Mouse (Mus musculus) neutrophil, adult 5-6 weeks (primary cell): Measurements from ENCODE around the gene Tmem229b. TPM values are rescaled to one million over a fixed set of nuclear protein-coding genes. Genes with fewer than 3 reads are reported as not detected.

Experiments
- ATAC-seq: fragments of 151-379, 151-347 bp; 2 replicates; pipeline ENCODE4 v1.8.0; 2017; ENCODE audit warnings: mild to moderate bottlenecking, moderate TSS enrichment; ENCODE audit not compliant: insufficient number of reproducible peaks, poor library complexity, low FRiP score, severe bottlenecking; ENCODE audit errors: extremely low read depth
- total RNA-seq: library from RNA; stranded (forward); fragments of 200-1000 nt; gene quantifications from 2 replicates; pipeline ENCODE4 v1.2.3, GENCODE M21; 2017

The Tmem229b gene
- total RNA-seq, 1 experiment from 2014 or later = 85.9 TPM

DNA sequence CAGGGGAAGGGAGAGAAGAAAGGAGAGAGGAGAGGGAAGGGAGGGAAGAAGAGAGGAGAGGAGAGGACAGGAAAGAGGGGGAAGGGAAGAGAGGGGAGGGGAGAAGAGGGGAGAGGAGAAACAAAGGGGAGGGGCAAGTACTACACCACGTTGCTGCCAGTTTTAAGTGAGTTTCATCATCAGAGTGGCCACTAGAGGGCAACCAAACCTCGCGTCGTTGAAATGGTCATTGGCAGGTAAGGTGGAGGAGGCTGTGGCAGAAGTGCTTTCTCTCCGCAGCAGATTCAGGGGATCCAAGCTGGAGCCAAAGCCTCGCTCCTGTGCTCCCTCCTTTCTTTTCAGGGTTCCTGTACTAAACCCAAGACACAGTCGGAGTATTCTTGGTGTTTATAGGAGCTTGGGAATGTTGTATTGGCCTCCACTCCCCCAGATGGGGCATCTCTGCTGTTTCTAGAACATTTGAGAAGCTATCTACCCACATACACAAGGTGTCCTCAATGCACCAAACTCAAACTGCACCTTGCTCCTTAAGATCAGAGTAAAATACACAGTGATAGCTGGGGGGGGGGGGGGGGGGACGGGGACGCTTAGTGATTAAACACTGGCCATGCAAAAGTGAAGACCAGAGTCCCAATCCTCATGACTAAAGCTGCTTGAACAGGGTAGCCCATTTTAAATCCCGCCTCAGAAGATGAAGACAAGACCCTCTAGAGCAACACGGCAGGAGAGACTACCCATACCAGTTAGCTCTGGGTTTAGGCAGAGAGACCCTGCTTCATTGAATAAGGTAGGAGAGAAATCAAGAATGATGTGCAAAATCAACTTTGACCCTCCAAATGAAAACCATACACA is 89.0 kb downstream of the Tmem229b start:
- peak; percentile 90 for ATAC-seq

DNA sequence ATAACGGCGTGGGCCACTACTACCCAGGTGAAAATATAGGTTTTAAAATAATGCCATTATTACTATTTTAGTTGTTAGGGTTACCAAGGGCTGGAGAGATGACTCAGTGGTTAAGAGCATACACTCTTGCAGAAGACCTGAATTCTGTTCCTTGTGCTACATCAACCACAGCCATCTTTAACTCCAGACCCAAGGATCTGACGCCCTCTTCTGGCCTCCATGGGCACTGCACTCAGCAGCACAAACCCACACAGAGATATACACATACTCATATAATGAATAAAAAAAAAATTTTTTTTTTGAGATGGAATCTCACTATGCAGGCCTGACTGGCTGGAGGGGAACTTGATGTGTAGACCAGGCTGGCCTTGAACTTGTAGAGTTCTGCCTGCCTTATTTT is 91.1 kb downstream of the Tmem229b start:
- no peak for ATAC-seq

DNA sequence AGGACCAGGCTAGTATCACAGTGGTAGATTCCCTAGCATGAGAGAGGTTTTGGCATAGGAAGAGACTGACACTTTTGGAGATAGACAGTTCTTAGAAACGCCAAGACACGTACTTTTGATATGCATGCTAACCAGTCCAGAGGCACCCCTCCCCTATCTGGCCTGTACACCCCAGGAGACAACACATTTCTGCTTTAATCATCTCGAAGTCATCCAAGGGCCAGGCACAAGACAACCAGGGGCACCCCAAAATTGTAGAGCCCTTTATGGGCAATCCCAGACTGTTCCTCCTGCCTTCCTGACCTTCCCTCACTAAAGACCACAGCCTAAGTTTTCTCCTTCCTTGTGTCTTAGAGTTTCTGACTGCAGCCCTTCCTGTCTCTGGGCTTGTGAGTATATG is 91.9 kb downstream of the Tmem229b start:
- ATAC-seq = no peak

DNA sequence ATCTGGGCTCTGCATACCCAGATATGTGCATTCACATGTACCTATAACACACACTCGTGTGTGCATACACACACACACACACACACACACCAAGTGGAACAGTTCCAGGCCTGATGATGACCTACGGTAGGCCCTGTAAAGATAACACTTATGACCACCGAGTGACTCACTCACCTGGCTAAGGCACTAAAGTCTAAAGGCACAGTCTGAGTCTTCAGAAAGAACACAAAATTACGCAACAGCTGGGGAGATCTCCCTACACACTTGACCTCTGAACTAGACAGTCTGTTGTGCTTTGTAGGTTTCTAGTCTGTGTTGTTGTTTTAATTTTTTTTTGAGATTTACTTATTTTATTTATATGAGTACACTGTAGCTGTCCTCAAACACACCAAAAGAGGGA is 93.0 kb downstream of the Tmem229b start:
- no peak for ATAC-seq

Other genes starting within 250 kb of the Tmem229b start
- 62.0 and 62.1 TPM in 2 replicates for gene Atp6v1d, start 146.0 kb downstream of the Tmem229b start, total RNA-seq
- 31.0 and 36.7 TPM in 2 replicates for gene Eif2s1, start 145.8 kb downstream of the Tmem229b start, total RNA-seq
- gene Plek2, start 100.7 kb downstream of the Tmem229b start, total RNA-seq = not detected in 2 replicates
- gene Plekhh1, start 21.5 kb upstream of the Tmem229b start, total RNA-seq = 0.58 TPM in 1 of 2 replicates, not detected in the other
- 6.1 and 9.7 TPM in 2 replicates for gene Pigh, start 82.0 kb upstream of the Tmem229b start, total RNA-seq
- 151 and 165 TPM in 2 replicates for gene Arg2, start 123.2 kb upstream of the Tmem229b start, total RNA-seq
- 162 and 189 TPM in 2 replicates for gene Vti1b, start 165.0 kb upstream of the Tmem229b start, total RNA-seq
- gene Rdh11, start 184.7 kb upstream of the Tmem229b start, total RNA-seq = 19.6 and 20.9 TPM in 2 replicates
- 73.3 and 81.9 TPM in 2 replicates for gene Rdh12, start 201.3 kb upstream of the Tmem229b start, total RNA-seq